7 mouse cellular contexts compared by ENCODE assay signal in genomic region chr14:53121704-53122103, GRCm38 (mm10).
A peak's percentile ranks its signal among the peaks of the same experiment; 100 is the strongest.
DNase-seq lines count a peak whose midpoint lies in the region; ATAC-seq lines count a peak whose summit lies in the region.
"Not testable (repeated sequence)": the region's sequence is repeated elsewhere in the genome, so short reads cannot be mapped to it uniquely, and the experiment has no call there.

No protein-coding gene starts in this region.

- H3K4me3 ChIP-seq in forebrain, embryonic 11.5 days (ENCODE audit: low read depth, low read length); midbrain, embryonic 14.5 days (replicated peaks; ENCODE audit: low read depth, low read length): not testable (repeated sequence)

- WGBS in forebrain, embryonic 11.5 days = 20% methylated on average over 2 of the region's 3 CpGs
- WGBS in midbrain, embryonic 14.5 days = 22% methylated on average over 2 of the region's 3 CpGs

- not testable (repeated sequence) for H3K27me3 ChIP-seq in forebrain, embryonic 11.5 days (ENCODE audit: control insufficient read depth, insufficient read depth, low read length); midbrain, embryonic 14.5 days (ENCODE audit: control insufficient read depth, insufficient read depth, low read length)

- intact Hi-C loops in left cerebral cortex, postnatal 14 days (cut with DNase I) = not testable (repeated sequence)

- DNase-seq in adrenal gland, postnatal 10 days = peak; percentile 49
- not testable (repeated sequence) for DNase-seq in forebrain, embryonic 11.5 days (ENCODE audit: low spot score); midbrain, embryonic 14.5 days
- DNase-seq in heart, postnatal 4 days = peak; percentile 53
- DNase-seq in kidney, postnatal 10 days = peak; percentile 48
- peak; percentile 47 to 65 for DNase-seq in left cerebral cortex, postnatal 14 days (ENCODE audit: low spot score in 2 of 2)
- peak; percentile 54 for DNase-seq in right cerebral cortex, postnatal 4 days

- H3K36me3 ChIP-seq in forebrain, embryonic 11.5 days (ENCODE audit: control insufficient read depth, insufficient read depth, low read length); midbrain, embryonic 14.5 days (ENCODE audit: control insufficient read depth, insufficient read depth, low read length): not testable (repeated sequence)

- not testable (repeated sequence) for H3K4me1 ChIP-seq in forebrain, embryonic 11.5 days (replicated peaks; ENCODE audit: control insufficient read depth, insufficient read depth, low read length); midbrain, embryonic 14.5 days (ENCODE audit: control insufficient read depth, insufficient read depth, low read length)

- not testable (repeated sequence) for H3K9ac ChIP-seq in forebrain, embryonic 11.5 days (ENCODE audit: low read length); midbrain, embryonic 14.5 days (replicated peaks; ENCODE audit: low read length)

- H3K27ac ChIP-seq in forebrain, embryonic 11.5 days (ENCODE audit: low read depth, low read length); midbrain, embryonic 14.5 days (replicated peaks; ENCODE audit: low read depth, low read length): not testable (repeated sequence)

- 0 out of 2 replicates have a peak, but pooled peaks have one; percentile 27 for ATAC-seq in forebrain, embryonic 11.5 days (replicated peaks; ENCODE audit: low FRiP score)
- peak; percentile 58; the same call in 1 of the 2 replicates for ATAC-seq in midbrain, embryonic 14.5 days (ENCODE audit: low FRiP score, low TSS enrichment)

- H3K9me3 ChIP-seq in forebrain, embryonic 11.5 days (ENCODE audit: control insufficient read depth, low read length); midbrain, embryonic 14.5 days (ENCODE audit: control insufficient read depth, low read length): not testable (repeated sequence)

- not testable (repeated sequence) for H3K4me2 ChIP-seq in forebrain, embryonic 11.5 days (ENCODE audit: low read depth, low read length, severe bottlenecking); midbrain, embryonic 14.5 days (ENCODE audit: low read length)
